Mouse (Mus musculus) embryonic fibroblast, embryonic 13.5 days (primary cell): ENCODE data around the gene Fbxo21. TPM values are rescaled to one million over a fixed set of nuclear protein-coding genes. Genes with fewer than 3 reads are reported as not detected.

Experiments used
- H3K27ac ChIP-seq: 2 replicates; pipeline ENCODE4 v1.5.1; 2012; ENCODE audit warnings: low read length, control low read depth, inconsistent platforms; ENCODE audit not compliant: insufficient read depth
- H3K4me1 ChIP-seq: 2 replicates; pipeline ENCODE4 v1.6.1; 2011; ENCODE audit warnings: low read length; ENCODE audit not compliant: control insufficient read depth, insufficient read depth
- H3K4me3 ChIP-seq: 2 replicates; pipeline ENCODE4 v1.5.1; 2011; ENCODE audit warnings: mild to moderate bottlenecking, control low read depth, low read length; ENCODE audit not compliant: insufficient read depth
- CTCF ChIP-seq: IDR thresholded peaks from 2 replicates; pipeline ENCODE4 v1.5.1; 2011; ENCODE audit warnings: mild to moderate bottlenecking, control low read depth, low read length, moderate library complexity, borderline replicate concordance; ENCODE audit not compliant: insufficient read depth
- POLR2A ChIP-seq: IDR thresholded peaks from 2 replicates; pipeline ENCODE4 v1.6.1; 2011; ENCODE audit warnings: low read depth, mild to moderate bottlenecking, control low read depth, low read length, moderate library complexity
- polyA plus RNA-seq: library from polyadenylated mRNA; stranded (reverse); fragments of >200 nt; gene quantifications from 2 replicates; pipeline ENCODE4 v1.2.4, GENCODE M21; 2011; ENCODE audit warnings: low read depth; ENCODE audit not compliant: missing spikeins, insufficient read length

Gene Fbxo21
- polyA plus RNA-seq: 27.1 and 39.0 TPM in 2 replicates

- Histone ChIP-seq H3K4me3 (peak within 1 kb of the TSS; percentile 66), H3K4me1 (peaks cover 3% of the 10 kb centered on the region; the same call in 1 of the 2 replicates), H3K27ac (no peak within 1 kb of the TSS)
- no peak for TF ChIP-seq CTCF
- peak; percentile 84 for TF ChIP-seq POLR2A
These were observed at the start of gene Fbxo21 for GRCm38 (mm10) chr5:117976657-117977500. Fbxo21 (plus strand) TSS chr5:117976730.

GRCm38 (mm10) chr5:117928553-117928952 lies 48.0 kb upstream of the Fbxo21 start:
- H3K4me1 ChIP-seq: no peaks in the 10 kb centered on the region
- TF ChIP-seq POLR2A (no peak), CTCF (no peak)
- no peak overlapping the region for H3K4me3 ChIP-seq
- H3K27ac ChIP-seq: no peak overlapping the region

- H3K4me3 ChIP-seq: no peak overlapping the region
- TF ChIP-seq CTCF (no peak), POLR2A (no peak)
These were observed 44.3 kb upstream of the Fbxo21 start for GRCm38 (mm10) chr5:117932222-117932621.

GRCm38 (mm10) chr5:117932862-117933261 lies 43.7 kb upstream of the Fbxo21 start:
- Histone ChIP-seq H3K4me1 (no peaks in the 10 kb centered on the region), H3K4me3 (no peak overlapping the region), H3K27ac (no peak overlapping the region)
- TF ChIP-seq POLR2A: no peak
- TF ChIP-seq CTCF: peak; percentile 52

More at GRCm38 (mm10) chr5:117932222-117932621, 44.3 kb upstream of the Fbxo21 start:
- H3K27ac ChIP-seq: no peak overlapping the region
- H3K4me1 ChIP-seq: no peaks in the 10 kb centered on the region

- TF ChIP-seq POLR2A: no peak
- TF ChIP-seq CTCF: no peak
- no peak overlapping the region for H3K27ac ChIP-seq
- no peak overlapping the region for H3K4me3 ChIP-seq
- H3K4me1 ChIP-seq: no peaks in the 10 kb centered on the region
These were observed 40.2 kb upstream of the Fbxo21 start for GRCm38 (mm10) chr5:117936346-117936745.

- H3K4me3 ChIP-seq: no peak overlapping the region
- H3K27ac ChIP-seq: no peak overlapping the region
- no peaks in the 10 kb centered on the region for H3K4me1 ChIP-seq
- TF ChIP-seq POLR2A: no peak
- no peak for TF ChIP-seq CTCF
These were observed 39.3 kb upstream of the Fbxo21 start for GRCm38 (mm10) chr5:117937186-117937585.

GRCm38 (mm10) chr5:117938182-117938581 lies 38.3 kb upstream of the Fbxo21 start:
- H3K4me3 ChIP-seq: no peak overlapping the region
- H3K4me1 ChIP-seq: no peaks in the 10 kb centered on the region
- TF ChIP-seq CTCF: peak; percentile 60; the same call in 1 of the 2 replicates
- TF ChIP-seq POLR2A: no peak
- no peak overlapping the region for H3K27ac ChIP-seq

GRCm38 (mm10) chr5:117939402-117939801 lies 37.1 kb upstream of the Fbxo21 start:
- H3K4me3 ChIP-seq: no peak overlapping the region
- TF ChIP-seq POLR2A (no peak), CTCF (no peak)
- no peaks in the 10 kb centered on the region for H3K4me1 ChIP-seq
- no peak overlapping the region for H3K27ac ChIP-seq

- Histone ChIP-seq H3K27ac (no peak overlapping the region), H3K4me3 (no peak overlapping the region), H3K4me1 (no peaks in the 10 kb centered on the region)
- TF ChIP-seq POLR2A (no peak), CTCF (no peak)
These were observed 35.0 kb upstream of the Fbxo21 start for GRCm38 (mm10) chr5:117941552-117941951.

- TF ChIP-seq CTCF (peak; percentile 36; the same call in 1 of the 2 replicates), POLR2A (no peak)
- H3K4me1 ChIP-seq: no peaks in the 10 kb centered on the region
- no peak overlapping the region for H3K4me3 ChIP-seq
- H3K27ac ChIP-seq: no peak overlapping the region
These were observed 29.9 kb upstream of the Fbxo21 start for GRCm38 (mm10) chr5:117946605-117947004.

- Histone ChIP-seq H3K4me3 (no peak overlapping the region), H3K4me1 (no peaks in the 10 kb centered on the region), H3K27ac (no peak overlapping the region)
- TF ChIP-seq CTCF (no peak), POLR2A (no peak)
These were observed 27.1 kb upstream of the Fbxo21 start for GRCm38 (mm10) chr5:117949393-117949792.
